Mouse (Mus musculus) hindbrain, embryonic 10.5 days (tissue): Measurements from ENCODE around the gene Gpam. TPM values are rescaled to one million over a fixed set of nuclear protein-coding genes. Genes with fewer than 3 reads are reported as not detected.
"Not testable (repeated sequence)": the region's sequence is repeated elsewhere in the genome, so short reads cannot be mapped to it uniquely, and the experiment has no call there.

Experiments
- DNase-seq: peaks from one replicate; pipeline ENCODE4 v3.0.0-alpha.2; 2017; ENCODE audit warnings: low spot score
- H3K27ac ChIP-seq: fragments of 300-500 bp; sonication (generic); 2 replicates; pipeline ENCODE4 v1.5.1; 2016; ENCODE audit warnings: mild to moderate bottlenecking, moderate library complexity
- H3K27me3 ChIP-seq: fragments of 300-500 bp; sonication (generic); 2 replicates; pipeline ENCODE4 v1.6.1; 2016; ENCODE audit warnings: mild to moderate bottlenecking; ENCODE audit not compliant: poor library complexity, insufficient read depth, severe bottlenecking
- H3K36me3 ChIP-seq: fragments of 300-500 bp; sonication (generic); 2 replicates; pipeline ENCODE4 v1.6.1; 2016; ENCODE audit warnings: mild to moderate bottlenecking, moderate library complexity
- H3K4me1 ChIP-seq: fragments of 300-500 bp; sonication (generic); replicated peaks from 2 replicates; pipeline ENCODE4 v1.6.1; 2016; ENCODE audit warnings: mild to moderate bottlenecking
- H3K4me3 ChIP-seq: fragments of 300-500 bp; sonication (generic); 2 replicates; pipeline ENCODE4 v1.5.1; 2016; ENCODE audit warnings: mild to moderate bottlenecking, moderate library complexity
- H3K9me3 ChIP-seq: fragments of 300-500 bp; sonication (generic); 2 replicates; pipeline ENCODE4 v1.6.1; 2016; ENCODE audit warnings: mild to moderate bottlenecking, moderate library complexity
- WGBS: fragments of 180-500 bp; shearing (Covaris S2); methylation state at CpG from one replicate; pipeline ENCODE4 v1.1.7; 2016; 5-methylcytosine and 5-hydroxymethylcytosine counted together
- polyA plus RNA-seq: library from polyadenylated mRNA; unstranded; fragments of >200 nt; fragmentation: Nextera tagmentation; extraction: Ambion mirVana; gene quantifications from 2 replicates; pipeline ENCODE4 v1.2.1, GENCODE M21; 2016

The Gpam gene
- polyA plus RNA-seq, 1 experiment from 2014 or later, result 20.5 TPM

- no peaks in the 10 kb centered on the region for H3K36me3 ChIP-seq
- no peak overlapping the region for H3K4me3 ChIP-seq
- H3K27me3 ChIP-seq, result no peaks in the 10 kb centered on the region
- DNase-seq, result no peak
- WGBS, result 84% methylated on average over 7 of the region's 7 CpGs
- 0 out of 2 replicates have a peak overlapping the region, but pooled peaks have one; percentile 16 for H3K27ac ChIP-seq
- no peaks in the 10 kb centered on the region for H3K9me3 ChIP-seq
- H3K4me1 ChIP-seq, result no peaks in the 10 kb centered on the region; the same call in 1 of the 2 replicates
These were observed 30.0 kb upstream of the Gpam start for GRCm38 (mm10) chr19:55157029-55157428.

- no peak for DNase-seq
- Histone ChIP-seq H3K27me3 (no peaks in the 10 kb centered on the region), H3K36me3 (no peaks in the 10 kb centered on the region), H3K4me1 (no peaks in the 10 kb centered on the region), H3K27ac (no peak overlapping the region), H3K4me3 (no peak overlapping the region), H3K9me3 (no peaks in the 10 kb centered on the region)
- WGBS, result 94% methylated on average over 6 of the region's 6 CpGs
These were observed 25.9 kb upstream of the Gpam start for GRCm38 (mm10) chr19:55152983-55153382.

- H3K27me3 ChIP-seq, DNase-seq, H3K4me1 ChIP-seq, H3K36me3 ChIP-seq, H3K27ac ChIP-seq, H3K9me3 ChIP-seq, H3K4me3 ChIP-seq: not testable (repeated sequence)
- 76% methylated on average over 6 of the region's 6 CpGs for WGBS
These were observed 25.2 kb upstream of the Gpam start for GRCm38 (mm10) chr19:55152274-55152673.

GRCm38 (mm10) chr19:55149646-55150045 lies 22.6 kb upstream of the Gpam start:
- Histone ChIP-seq H3K9me3 (no peaks in the 10 kb centered on the region), H3K4me1 (peaks cover 16% of the 10 kb centered on the region), H3K36me3 (no peaks in the 10 kb centered on the region), H3K4me3 (no peak overlapping the region), H3K27ac (no peak overlapping the region), H3K27me3 (no peaks in the 10 kb centered on the region)
- peak; percentile 30 for DNase-seq
- WGBS, result 75% methylated on average over 6 of the region's 6 CpGs

- DNase-seq, result no peak
- H3K27ac ChIP-seq, result peak overlapping the region; percentile 35; the same call in 1 of the 2 replicates
- no peaks in the 10 kb centered on the region for H3K27me3 ChIP-seq
- no peak overlapping the region for H3K4me3 ChIP-seq
- 89% methylated on average over 6 of the region's 6 CpGs for WGBS
- peaks cover 31% of the 10 kb centered on the region for H3K4me1 ChIP-seq
- H3K36me3 ChIP-seq, result no peaks in the 10 kb centered on the region
- H3K9me3 ChIP-seq, result no peaks in the 10 kb centered on the region
These were observed 21.1 kb upstream of the Gpam start for GRCm38 (mm10) chr19:55148109-55148508.

GRCm38 (mm10) chr19:55147568-55147967 lies 20.5 kb upstream of the Gpam start:
- H3K27ac ChIP-seq, result peak overlapping the region; percentile 59
- H3K36me3 ChIP-seq, result no peaks in the 10 kb centered on the region
- no peaks in the 10 kb centered on the region for H3K9me3 ChIP-seq
- WGBS, result 76% methylated on average over 9 of the region's 9 CpGs
- DNase-seq, result no peak
- no peak overlapping the region for H3K4me3 ChIP-seq
- H3K4me1 ChIP-seq, result peaks cover 36% of the 10 kb centered on the region
- no peaks in the 10 kb centered on the region for H3K27me3 ChIP-seq

- no peaks in the 10 kb centered on the region for H3K9me3 ChIP-seq
- H3K4me3 ChIP-seq, result no peak overlapping the region
- DNase-seq, result no peak
- no peaks in the 10 kb centered on the region for H3K27me3 ChIP-seq
- peaks cover 50% of the 10 kb centered on the region for H3K4me1 ChIP-seq
- no peaks in the 10 kb centered on the region for H3K36me3 ChIP-seq
- peak overlapping the region; percentile 92 for H3K27ac ChIP-seq
- WGBS, result 77% methylated on average over 2 of the region's 2 CpGs
These were observed 18.1 kb upstream of the Gpam start for GRCm38 (mm10) chr19:55145136-55145535.

- WGBS, result 49% methylated on average over 5 of the region's 5 CpGs
- Histone ChIP-seq H3K4me3 (no peak overlapping the region), H3K36me3 (no peaks in the 10 kb centered on the region), H3K27me3 (no peaks in the 10 kb centered on the region), H3K9me3 (no peaks in the 10 kb centered on the region), H3K27ac (peak overlapping the region; percentile 92), H3K4me1 (peaks cover 50% of the 10 kb centered on the region)
- DNase-seq, result no peak
These were observed 17.7 kb upstream of the Gpam start for GRCm38 (mm10) chr19:55144691-55145090.

GRCm38 (mm10) chr19:55143391-55144300 lies 16.6 kb upstream of the Gpam start:
- H3K4me3 ChIP-seq, result peak overlapping the region; percentile 29

GRCm38 (mm10) chr19:55139301-55139700 lies 12.3 kb upstream of the Gpam start:
- no peaks in the 10 kb centered on the region for H3K36me3 ChIP-seq
- H3K9me3 ChIP-seq, result no peaks in the 10 kb centered on the region
- no peak for DNase-seq
- H3K27me3 ChIP-seq, result no peaks in the 10 kb centered on the region
- no peak overlapping the region for H3K4me3 ChIP-seq
- peaks cover 58% of the 10 kb centered on the region for H3K4me1 ChIP-seq
- no peak overlapping the region; the same call in 1 of the 2 replicates for H3K27ac ChIP-seq
- 78% methylated on average over 7 of the region's 7 CpGs for WGBS

More at GRCm38 (mm10) chr19:55143391-55144300, 16.6 kb upstream of the Gpam start:
- Histone ChIP-seq H3K27ac (peak overlapping the region; percentile 92), H3K9me3 (no peaks in the 10 kb centered on the region), H3K4me1 (peaks cover 55% of the 10 kb centered on the region), H3K36me3 (no peaks in the 10 kb centered on the region), H3K27me3 (no peaks in the 10 kb centered on the region)
- DNase-seq, result peak; percentile 81
- 12% methylated on average over 11 of the region's 11 CpGs for WGBS

- no peaks in the 10 kb centered on the region for H3K36me3 ChIP-seq
- H3K4me1 ChIP-seq, result peaks cover 50% of the 10 kb centered on the region
- no peak for DNase-seq
- no peaks in the 10 kb centered on the region for H3K9me3 ChIP-seq
- 75% methylated on average over 7 of the region's 7 CpGs for WGBS
- H3K27ac ChIP-seq, result peak overlapping the region; percentile 79
- H3K27me3 ChIP-seq, result no peaks in the 10 kb centered on the region
- no peak overlapping the region for H3K4me3 ChIP-seq
These were observed 11.5 kb upstream of the Gpam start for GRCm38 (mm10) chr19:55138506-55138905.

GRCm38 (mm10) chr19:55137884-55138283 lies 10.8 kb upstream of the Gpam start:
- DNase-seq, result peak; percentile 42
- H3K4me1 ChIP-seq, result peaks cover 44% of the 10 kb centered on the region
- H3K27ac ChIP-seq, result peak overlapping the region; percentile 79
- no peak overlapping the region for H3K4me3 ChIP-seq
- H3K27me3 ChIP-seq, result no peaks in the 10 kb centered on the region
- no peaks in the 10 kb centered on the region for H3K36me3 ChIP-seq
- 20% methylated on average over 7 of the region's 7 CpGs for WGBS
- H3K9me3 ChIP-seq, result no peaks in the 10 kb centered on the region

- Histone ChIP-seq H3K36me3 (no peaks in the 10 kb centered on the region), H3K27me3 (no peaks in the 10 kb centered on the region), H3K4me1 (peaks cover 34% of the 10 kb centered on the region), H3K9me3 (no peaks in the 10 kb centered on the region), H3K27ac (peak overlapping the region; percentile 45; the same call in 1 of the 2 replicates), H3K4me3 (no peak overlapping the region)
- 71% methylated on average over 4 of the region's 4 CpGs for WGBS
- no peak for DNase-seq
These were observed 9.8 kb upstream of the Gpam start for GRCm38 (mm10) chr19:55136693-55137427.
